Mouse (Mus musculus) right cerebral cortex, postnatal 25 days (tissue): ENCODE measurements around the gene Peg3.
A peak's percentile ranks its signal among the peaks of the same experiment; 100 is the strongest.
"Not testable (repeated sequence)": the region's sequence is repeated elsewhere in the genome, so short reads cannot be mapped to it uniquely, and the experiment has no call there.

Experiments
- DNase-seq: peaks from one replicate; pipeline ENCODE4 v3.0.0; 2022

The Peg3 gene

DNA sequence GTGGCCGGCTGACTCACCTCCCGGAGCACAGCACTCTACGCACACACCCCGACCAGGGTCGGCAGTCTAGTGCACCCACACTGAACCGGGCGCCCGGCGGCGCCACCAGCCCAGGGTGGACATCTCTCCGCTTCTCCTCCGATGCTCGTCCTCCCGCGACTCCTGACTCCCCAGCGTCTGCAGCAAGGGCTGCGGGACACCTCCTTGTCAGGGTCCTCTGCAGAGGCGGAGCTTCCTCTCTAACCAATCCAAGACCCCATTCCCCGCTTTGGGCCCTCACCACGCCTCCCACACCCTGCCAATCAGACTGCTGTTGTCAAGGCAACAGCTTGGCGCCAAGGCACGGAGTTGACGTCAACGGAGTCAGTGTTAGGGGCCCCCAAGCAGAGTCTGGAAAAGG lies at the start of gene Peg3, which contains the start of gene Usp29:
Gene Peg3, minus strand, starts transcription at position 191 of the 400 bp plus-strand sequence.
Gene Usp29, plus strand, starts transcription at position 338 of the 400 bp plus-strand sequence.
- peak; percentile 88 for DNase-seq

DNA sequence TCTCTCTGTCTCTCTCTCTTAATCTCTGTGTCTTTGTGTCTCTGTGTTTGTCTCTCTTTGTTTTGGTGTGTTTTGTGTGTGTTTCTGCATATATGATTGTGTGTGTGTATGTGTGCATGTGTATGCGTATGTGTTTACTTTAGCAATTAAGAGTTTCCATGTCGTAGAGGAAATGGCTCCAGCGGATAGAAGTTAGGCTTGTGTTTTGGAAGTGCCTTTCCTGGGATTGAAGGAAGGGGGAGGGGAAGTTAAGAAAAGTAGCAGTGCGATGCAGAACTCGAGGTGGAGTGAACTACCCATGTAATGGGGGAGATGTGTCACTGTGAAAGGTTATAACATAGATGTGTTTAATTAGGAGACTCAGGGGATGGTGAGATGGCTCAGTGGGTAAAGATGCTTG lies 48.9 kb upstream of the Peg3 start:
- no peak for DNase-seq

DNA sequence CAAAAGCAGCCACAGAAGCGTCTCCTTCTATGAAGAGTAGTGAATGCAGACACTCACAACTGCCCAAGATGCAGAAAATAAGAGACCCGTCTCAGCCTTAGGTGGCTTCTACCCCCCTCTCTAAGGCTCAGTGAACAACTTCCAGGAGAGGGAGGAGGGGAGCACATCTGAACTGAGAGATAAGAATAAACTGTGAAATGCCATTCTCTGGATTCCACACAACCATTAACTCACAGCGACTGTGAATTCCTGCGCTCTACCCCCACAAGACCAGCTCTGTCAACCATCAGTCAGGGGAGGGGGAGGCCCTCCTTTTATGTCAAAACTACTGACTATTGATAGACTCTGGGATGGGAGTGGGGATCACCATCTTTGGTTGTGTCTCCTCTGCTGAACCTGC lies 47.5 kb upstream of the Peg3 start:
- no peak for DNase-seq

DNA sequence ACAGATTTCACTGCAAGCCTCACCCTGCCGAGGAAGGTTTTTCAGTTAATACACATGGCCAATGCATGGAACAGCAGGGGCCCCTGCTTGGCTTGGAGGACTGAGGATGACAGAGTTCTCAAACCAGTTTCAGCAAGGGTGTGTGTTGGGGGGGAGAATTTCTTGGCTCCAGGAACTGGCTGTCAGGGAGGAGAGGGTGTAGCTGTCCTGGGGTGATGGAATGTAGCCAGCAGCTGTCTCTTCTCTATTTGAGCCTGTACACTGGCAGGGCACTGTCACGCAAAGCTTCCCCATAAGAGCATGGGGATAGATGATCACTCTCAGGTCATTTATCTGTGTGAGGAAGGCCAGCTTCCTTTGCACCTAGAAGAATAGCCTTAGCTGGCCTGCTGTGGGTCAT lies 46.9 kb upstream of the Peg3 start:
- DNase-seq: no peak

DNA sequence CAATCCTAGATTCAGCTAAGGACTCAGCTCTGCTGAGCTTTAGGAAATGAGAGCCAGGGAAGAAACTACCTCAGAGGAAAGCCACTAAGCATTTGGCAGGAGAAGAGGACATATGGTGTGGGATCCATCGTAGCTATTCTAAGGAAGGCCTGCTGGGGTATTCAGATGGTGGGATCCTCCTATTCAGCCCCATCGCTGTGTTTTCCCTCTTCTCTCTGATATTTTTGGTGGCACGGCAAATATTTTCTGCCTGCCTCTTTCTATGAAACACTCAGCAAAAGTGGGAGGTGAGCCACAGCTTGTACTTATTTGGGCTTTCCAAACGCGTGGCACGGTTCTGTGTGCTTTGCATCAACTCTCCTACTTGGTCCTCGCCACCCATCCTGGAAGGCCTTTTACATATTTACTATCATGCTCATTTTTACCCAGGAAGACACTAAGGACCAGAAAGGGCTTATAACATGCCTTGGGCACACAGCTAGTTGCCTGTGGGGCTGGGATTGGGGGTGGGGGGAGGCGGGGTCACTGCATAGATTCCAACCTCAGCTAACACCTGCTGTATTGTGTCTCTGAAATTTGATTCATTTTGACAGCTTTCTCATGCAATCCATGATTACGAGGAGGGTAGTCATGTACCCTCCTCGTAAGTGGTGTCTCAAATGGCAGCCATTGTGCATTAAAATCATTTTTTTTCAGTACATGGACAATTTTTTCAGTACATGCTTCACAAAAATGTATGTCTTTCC lies 46.3 kb upstream of the Peg3 start:
- peak; percentile 74 for DNase-seq

DNA sequence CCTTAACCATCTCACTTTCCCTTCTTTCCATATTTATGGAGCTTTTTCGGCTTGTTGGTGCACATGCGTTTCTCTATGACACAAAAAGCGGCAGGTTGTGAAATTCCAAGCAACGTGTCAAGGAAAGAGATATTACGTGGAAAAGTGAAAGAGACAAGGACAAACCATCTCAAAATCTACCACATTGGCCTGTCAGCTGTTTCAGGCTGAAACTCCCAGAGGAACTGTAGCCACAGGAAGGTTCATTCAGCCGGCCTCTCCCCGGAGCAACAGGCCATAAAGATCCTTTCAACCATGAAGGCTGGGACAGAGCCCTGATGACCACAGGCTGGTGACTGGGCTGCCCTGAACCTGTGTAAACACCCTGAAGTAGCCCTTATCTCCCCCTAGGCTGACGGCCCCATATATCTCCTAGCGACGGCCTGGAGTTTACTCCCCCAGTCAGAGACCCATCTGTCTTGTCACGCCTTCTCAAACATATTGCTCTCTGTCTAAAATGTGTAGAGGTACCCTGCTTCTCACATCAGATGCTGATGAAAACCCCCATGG lies 43.7 kb upstream of the Peg3 start:
- not testable (repeated sequence) for DNase-seq

DNA sequence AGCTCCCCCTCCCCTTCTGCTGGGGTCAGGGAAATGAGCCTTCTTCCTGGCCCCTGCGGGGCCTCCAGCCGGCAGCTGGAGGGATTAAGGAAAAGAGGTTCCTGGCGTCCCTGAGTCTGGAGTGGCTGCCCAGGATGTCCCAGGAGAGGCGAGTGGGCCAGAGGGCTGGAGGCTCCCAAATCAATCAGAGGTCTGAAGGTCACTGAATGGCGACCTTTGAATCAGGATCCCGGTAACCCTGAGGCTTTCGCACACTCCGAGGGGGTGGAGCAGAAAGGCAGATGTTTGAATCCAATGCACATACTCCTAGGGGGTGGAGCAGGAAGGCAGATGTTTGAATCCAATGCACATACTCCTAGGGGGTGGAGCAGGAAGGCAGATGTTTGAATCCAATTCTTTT lies 40.1 kb upstream of the Peg3 start:
- DNase-seq: no peak

DNA sequence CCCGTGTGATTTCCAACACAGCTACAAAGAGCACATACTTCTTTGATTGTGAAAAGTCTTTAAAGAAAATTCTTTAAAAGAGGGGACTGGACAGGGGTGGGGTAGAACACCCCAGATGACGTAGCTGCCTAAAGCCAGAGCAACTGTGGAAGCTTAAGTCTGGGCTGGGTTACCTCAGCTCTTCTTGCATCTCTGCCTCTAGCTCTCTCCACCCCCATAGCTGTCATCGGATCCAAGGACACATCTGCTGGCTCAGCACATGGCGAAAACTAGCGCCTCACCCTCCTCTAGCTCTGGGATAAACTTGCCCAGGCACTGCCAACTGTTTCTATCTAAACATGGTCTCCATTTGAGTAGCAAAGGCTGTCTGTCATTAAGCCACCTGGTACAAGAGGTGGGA lies 35.0 kb upstream of the Peg3 start:
- no peak for DNase-seq

DNA sequence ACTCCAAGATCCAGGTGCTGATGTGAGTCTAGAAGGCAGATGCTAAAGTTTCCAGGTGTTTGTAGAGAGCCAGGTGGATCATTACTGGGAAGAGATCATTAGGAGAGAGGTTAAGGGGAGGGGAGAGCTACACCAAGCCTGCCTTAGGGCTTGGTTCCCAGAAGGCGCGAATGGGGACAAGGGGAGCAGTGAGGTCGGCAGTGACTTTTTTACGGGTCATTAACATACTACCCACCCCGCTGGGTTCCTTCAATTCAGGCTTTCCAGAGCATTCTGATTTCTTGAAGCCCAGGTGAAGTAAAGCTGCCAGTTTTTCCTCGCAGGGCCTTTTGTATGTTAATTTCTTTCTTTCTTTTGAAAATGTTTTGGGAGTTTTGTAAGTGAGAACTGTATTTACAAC lies 29.9 kb upstream of the Peg3 start:
- DNase-seq: no peak

DNA sequence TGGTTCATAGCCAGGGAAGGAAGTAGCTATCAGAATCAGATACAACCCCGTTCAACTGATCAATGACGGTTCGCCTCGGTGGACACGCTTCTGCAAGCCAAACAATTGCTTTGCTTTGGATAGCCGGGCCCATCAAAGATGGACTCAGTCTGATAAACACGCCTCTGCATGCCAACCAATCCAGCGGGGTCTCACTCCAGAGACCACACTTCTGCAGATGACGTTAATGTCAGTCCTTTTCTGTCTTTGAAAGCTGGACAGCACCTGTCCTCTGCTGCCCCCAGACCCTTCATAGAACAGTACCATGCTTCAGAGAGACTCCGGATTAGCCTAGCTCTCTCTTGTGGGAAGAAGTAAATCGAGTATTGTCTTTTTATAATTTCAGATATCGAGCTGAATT lies 29.5 kb upstream of the Peg3 start:
- no peak for DNase-seq

DNA sequence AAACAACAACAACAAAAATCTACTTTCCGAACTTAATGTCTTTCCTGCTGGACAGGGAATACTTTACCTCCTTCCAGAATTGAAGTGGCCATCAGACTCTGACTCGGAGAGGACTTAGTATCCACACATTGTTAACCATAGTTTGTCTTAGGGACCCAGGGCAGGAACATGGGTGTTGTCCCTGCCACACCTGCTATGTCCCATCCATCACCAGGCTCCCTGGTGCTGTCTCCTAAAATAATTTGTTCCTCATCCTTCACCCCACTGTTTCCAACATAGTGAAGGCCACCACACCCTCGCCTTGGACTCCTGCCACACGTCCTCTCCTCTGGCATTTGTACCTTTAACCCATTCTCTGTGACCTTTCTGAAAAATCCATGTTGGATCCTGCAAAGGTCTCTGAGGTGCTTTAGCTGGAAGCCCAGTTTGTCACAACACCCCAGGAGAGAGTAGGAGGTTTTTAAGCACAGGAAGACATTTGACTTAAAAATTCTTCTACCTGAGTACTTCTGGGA lies 26.6 kb upstream of the Peg3 start:
- DNase-seq: no peak

DNA sequence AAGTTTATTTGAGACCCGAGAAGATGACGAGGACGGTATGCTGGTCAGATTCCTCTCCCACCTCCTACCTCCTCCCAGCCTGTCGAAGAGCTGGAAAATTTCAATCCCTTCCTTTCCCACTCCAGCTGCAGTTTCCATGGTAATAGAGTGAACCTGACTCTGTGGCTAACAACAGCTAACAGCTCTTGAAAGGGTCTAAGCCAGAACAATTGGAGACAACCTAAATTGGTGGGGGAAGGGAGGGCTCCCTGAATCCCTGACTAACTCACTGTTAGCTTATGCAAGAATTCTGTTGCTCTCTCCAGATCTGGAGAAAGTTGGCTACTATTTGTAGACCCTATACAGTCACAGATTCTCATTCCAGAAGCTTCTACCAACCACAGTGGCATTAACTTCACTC lies 23.2 kb upstream of the Peg3 start:
- DNase-seq: no peak

DNA sequence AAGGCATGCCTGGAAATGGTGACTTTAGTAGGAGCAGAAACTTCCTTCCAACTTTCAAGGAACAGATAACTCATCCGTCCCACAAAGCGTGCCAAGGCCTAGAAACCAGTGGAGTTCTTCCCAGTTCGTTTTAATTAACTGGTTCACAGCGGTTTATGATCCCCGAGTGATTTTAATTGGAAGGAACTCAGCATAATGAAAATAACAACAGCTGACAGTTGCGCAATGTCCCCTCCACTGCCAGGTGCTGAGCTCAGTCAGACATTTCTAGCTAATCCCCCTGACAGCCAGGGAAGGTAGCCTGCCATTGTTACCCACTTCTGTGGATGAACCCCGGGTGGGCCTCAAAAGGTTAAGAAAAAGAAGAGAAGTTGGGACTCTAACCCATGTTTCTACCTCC lies 19.0 kb upstream of the Peg3 start:
- DNase-seq: no peak

DNA sequence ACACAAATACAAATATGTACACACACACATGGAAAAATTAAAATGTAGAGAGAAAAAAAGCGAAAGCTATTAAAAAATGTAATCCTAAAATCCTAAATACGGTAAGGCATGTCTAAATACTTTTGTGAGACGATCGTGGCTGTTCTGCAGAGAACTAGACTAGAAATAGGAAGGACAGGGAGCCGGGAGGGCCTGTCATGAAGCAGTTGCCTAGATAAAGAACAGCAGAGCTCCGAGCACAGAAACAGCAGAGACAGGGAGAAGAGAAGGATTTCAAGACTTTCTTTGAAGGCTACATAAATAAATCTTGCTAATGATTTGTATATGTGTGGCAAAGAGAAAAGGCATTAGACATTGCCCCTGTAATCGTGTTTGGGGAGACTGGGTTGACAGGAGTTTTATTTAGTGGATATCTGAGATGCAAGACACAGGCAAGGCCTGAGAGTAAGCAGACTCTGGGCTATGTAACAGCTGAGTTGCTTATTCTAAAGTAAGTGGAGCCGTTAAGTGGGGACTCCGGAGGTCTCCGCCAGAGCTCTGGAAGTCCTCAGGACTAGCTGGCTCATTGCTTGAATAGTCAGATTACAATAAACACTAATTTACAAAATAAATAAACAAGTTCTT lies 14.2 kb upstream of the Peg3 start:
- DNase-seq: no peak

DNA sequence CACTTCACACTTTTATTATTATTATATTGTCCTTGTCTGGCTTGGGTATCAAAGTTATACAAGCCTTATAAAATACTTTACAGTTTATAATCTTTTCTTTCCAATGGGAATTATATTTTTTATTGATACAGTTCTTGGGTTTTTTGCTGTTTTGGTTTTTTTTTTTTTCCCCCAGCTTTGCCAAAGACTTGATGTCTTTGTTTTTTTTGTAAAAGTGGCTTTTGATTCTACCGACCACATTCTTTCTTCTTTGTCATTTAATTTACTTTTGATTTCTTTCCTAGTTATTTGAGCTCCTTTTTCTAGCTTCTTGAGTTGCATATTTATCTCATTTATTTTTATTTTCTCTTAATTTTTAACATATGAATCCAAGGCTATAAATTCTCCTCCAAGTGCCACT lies 5.8 kb upstream of the Peg3 start:
- no peak for DNase-seq

DNA sequence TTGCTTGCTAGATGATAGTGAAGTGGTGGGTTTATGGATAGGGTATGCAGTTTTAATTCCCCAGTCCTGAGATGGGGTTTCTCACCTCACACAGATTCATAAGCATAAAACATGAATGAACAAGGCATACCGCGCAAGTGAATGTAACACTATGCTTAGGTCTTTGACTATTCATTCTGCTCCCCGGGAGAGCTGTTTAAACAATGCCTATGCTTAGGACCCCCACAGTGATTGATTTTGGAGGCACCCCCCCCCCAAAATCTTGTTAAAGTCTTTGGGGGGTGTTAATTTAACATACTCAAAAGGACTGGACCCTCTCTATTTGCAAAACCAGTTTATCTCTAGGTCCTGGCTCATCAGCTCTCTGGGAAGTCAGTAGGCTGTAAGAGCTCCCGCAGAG lies 1.7 kb upstream of the Peg3 start:
- no peak for DNase-seq

DNA sequence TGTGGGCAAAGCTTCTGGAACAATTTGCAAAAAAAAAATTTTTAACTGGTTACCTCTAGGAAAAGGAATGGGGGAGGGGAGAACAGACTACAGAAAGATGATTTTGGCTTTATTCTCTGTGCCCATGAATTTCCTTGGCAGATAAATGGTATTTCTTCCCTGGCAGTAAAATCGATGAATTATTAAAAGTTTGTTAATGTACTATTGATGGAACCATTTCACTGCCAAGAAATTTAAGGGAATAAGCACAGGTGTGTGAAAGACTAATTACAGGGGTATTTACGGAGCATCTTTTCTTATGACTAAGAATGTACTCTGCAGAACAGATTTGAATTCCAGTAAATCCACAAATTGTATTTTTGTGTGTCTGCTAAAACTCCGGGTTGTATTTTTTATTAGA lies 1.1 kb upstream of the Peg3 start:
- no peak for DNase-seq

DNA sequence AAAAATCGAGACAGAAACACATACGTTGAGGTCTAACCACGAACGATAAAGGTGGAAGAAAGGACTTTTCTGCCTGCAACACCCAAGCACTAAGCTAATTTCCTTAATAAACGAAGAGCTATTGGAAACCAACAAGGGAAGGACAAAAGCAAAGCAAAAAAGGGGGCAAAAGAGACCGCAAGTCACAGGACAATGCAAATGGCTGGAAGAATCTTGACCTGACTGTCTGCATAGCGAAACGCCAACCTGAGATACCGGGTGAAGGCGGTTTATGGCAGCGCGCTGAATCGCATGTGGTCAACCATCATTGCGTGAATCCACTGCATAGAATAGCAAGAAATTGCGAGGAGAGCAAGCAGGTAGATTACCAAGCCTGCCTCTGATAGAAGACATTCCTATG lies 570 bp upstream of the Peg3 start:
- DNase-seq: peak; percentile 22

DNA sequence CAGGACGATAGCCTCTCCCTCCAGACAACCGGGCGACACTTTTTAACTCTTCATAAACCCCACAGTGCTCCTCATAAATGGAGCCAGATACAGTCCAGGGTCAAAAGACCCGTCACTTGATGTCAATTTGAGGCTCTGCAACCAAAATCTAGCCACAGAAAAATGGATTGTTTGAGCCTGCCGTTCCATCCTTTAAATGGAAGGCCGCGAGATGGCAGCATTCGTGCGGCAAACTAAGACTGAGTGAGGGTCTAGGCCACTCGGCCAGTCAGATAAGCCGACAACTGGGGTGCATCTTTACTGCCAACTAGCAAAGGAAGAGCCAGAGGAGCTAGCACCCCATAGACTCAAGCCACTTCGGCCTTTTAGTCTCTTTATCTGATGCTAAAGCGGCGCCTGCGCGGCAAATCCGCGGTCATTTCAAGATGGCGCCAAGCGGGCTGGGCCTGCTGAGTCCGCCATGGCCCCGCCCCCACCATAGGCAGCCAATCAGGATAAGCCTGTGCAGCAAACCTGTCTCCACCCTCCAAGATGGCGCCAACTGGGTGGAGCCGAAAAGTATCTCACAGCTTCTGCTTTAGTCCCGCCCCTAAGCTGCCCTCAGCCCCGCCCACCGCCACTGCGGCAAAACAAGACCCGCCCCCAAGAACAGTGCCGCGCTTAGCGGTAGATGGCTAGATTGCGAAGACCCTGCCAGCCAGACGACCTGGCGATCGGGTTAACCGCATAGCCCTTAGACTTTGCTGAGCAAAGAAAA lies 992 bp downstream of the Peg3 start:
- peak; percentile 91 for DNase-seq

DNA sequence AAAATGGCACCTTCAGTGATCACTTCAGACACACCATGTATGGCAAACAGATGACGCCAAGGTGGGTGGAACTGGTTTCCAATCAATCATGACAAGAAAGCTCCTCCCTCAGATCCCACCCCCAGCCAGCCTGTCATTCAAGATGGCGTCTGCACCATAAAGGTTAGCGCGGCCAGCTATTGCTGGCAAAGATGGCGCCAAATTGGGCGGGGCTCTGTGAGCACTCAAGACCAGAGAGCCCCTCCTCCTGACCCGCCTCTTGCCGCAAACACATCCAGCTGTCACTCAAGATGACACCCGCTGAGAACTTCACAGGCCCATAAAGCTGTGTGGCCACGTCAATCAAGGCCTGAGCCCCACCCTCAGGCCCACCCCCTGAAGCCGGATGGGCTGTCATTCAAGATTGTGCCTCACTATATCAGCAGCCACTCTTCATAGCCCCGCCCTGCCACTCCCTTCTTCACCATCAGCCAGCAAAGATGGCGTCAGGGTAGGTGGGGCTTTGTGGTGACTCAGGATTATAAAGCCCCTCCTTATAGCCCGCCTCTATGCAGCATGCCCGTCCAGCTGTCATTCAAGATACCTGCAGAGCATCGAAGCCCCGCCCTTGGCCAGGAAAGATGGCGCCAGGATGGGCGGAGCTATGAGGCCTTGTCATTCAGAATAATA lies 1.8 kb downstream of the Peg3 start:
- DNase-seq: peak; percentile 90

DNA sequence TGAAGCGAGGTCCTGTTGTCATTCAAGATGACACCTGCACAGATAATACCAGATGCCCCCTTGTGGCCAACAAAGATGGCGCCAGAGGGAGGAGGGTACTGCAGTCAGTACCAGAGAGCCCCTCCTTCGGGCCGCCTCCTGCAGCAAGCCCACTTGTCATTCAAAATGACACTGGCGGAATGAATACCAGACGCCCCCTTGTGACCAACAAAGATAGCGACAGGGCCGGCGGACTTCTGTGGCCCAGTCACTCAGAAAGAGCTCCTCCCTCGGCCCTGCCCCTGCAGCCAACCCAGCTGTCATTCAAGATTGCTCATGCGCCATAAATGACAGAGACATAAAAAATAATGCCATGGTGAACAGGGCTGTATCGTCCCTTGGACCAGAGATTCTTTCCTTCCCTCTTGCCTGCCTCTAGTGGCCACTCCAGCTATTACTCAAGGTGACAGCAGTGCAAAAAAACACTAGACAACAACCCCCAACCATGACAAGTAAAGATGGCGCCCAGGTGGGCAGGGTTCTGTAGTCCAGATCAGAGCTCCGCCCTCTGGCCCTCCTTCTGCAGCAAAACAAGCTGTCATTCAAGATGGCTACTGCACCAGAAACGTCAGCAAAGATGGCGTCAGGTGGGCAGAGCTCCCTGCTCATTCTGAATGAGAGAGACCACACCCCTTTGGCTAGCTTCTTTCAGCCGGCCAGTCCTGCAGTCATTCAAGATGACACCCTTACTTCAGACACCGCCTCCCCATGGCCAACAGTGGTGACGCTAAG lies 2.7 kb downstream of the Peg3 start:
- peak; percentile 86 for DNase-seq

DNA sequence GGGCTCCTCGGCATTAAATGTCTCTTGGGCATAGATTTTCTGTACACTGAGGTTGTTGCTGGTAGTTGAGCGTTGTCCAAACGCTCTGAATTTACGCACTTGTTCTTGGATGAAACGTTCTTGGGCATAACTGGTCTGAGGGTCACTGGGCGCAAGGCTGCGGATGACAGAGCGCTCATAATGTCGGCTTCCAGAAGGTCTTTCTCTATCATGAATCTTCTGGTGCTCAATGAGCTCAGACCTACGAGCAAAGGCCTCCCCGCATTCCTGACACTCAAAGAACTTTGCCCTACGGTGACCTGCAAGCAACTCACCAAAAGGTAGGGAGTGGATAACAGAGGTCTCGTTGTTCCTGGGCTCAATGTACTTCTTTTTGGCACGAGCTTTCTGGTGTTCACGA lies 20.8 kb downstream of the Peg3 start:
- no peak for DNase-seq
